Mouse (Mus musculus) right cerebral cortex, postnatal 10 days (tissue): ENCODE data around the gene H13.

Experiments used
- DNase-seq, 2 experiments: peaks; one replicate each; pipeline ENCODE4 v3.0.0; 2021; ENCODE audit warnings: low spot score in 2 of 2

H13 gene

GRCm38 (mm10) chr2:152700725-152701124 lies 31.5 kb downstream of the H13 start:
- DNase-seq, result no peak

GRCm38 (mm10) chr2:152703596-152704255 lies 34.5 kb downstream of the H13 start:
- no peak for DNase-seq

- DNase-seq, result no peak
Measured at GRCm38 (mm10) chr2:152704256-152704605, 35.0 kb downstream of the H13 start.

- DNase-seq, result no peak
Measured at GRCm38 (mm10) chr2:152704811-152705370, 35.6 kb downstream of the H13 start.

GRCm38 (mm10) chr2:152705993-152706571 lies 36.8 kb downstream of the H13 start:
- DNase-seq, result peak; percentile 74 to 75

- no peak for DNase-seq
Measured at GRCm38 (mm10) chr2:152707186-152707585, 37.9 kb downstream of the H13 start.

GRCm38 (mm10) chr2:152707627-152708026 lies 38.4 kb downstream of the H13 start:
- DNase-seq, result peak; percentile 82 to 86

GRCm38 (mm10) chr2:152709066-152709465 lies 39.8 kb downstream of the H13 start:
- DNase-seq, result no peak

- DNase-seq, result no peak
Measured at GRCm38 (mm10) chr2:152716241-152716772, 47.0 kb downstream of the H13 start.

- no peak for DNase-seq
Measured at GRCm38 (mm10) chr2:152717652-152718051, 48.4 kb downstream of the H13 start.

GRCm38 (mm10) chr2:152718076-152718475 lies 48.8 kb downstream of the H13 start:
- no peak for DNase-seq

GRCm38 (mm10) chr2:152723651-152724331 lies 54.5 kb downstream of the H13 start:
- no peak for DNase-seq

GRCm38 (mm10) chr2:152724332-152724723 lies 55.1 kb downstream of the H13 start:
- DNase-seq, result no peak

- DNase-seq, result no peak
Measured at GRCm38 (mm10) chr2:152725178-152725750, 56.0 kb downstream of the H13 start.

- DNase-seq, result no peak
Measured at GRCm38 (mm10) chr2:152726213-152726612, 57.0 kb downstream of the H13 start.

- no peak for DNase-seq
Measured at GRCm38 (mm10) chr2:152726751-152727335, 57.6 kb downstream of the H13 start.

- no peak for DNase-seq
Measured at GRCm38 (mm10) chr2:152727795-152728510, 58.7 kb downstream of the H13 start.

- no peak for DNase-seq
Measured at GRCm38 (mm10) chr2:152728594-152728993, 59.3 kb downstream of the H13 start.

GRCm38 (mm10) chr2:152729013-152729635 lies 59.9 kb downstream of the H13 start:
- no peak for DNase-seq

- peak in 1 of 2 experiments; percentile 25 for DNase-seq
Measured at GRCm38 (mm10) chr2:152729636-152730020, 60.4 kb downstream of the H13 start.

- no peak for DNase-seq
Measured at GRCm38 (mm10) chr2:152733201-152733600, 63.9 kb downstream of the H13 start.
